Mouse (Mus musculus): ENCODE data around the gene Dnajb5. TPM values are rescaled to one million over a fixed set of nuclear protein-coding genes. Genes with fewer than 3 reads are reported as not detected.

Gene Dnajb5
- 3.6 and 4.7 TPM in 2 replicates for total RNA-seq (2023)

GRCm38 (mm10) chr4:42949676-42950051 lies at the start of gene Dnajb5:
TSS of gene Dnajb5 (plus strand) at chr4:42949814.

GRCm38 (mm10) chr4:42916617-42917401 lies 32.8 kb upstream of the Dnajb5 start, which contains the start of gene Phf24:
TSS of gene Phf24 (plus strand) at chr4:42916660.

GRCm38 (mm10) chr4:42969304-42969703 lies 19.7 kb downstream of the Dnajb5 start, which contains the start of gene 1700022I11Rik:
TSS of gene 1700022I11Rik (plus strand) at chr4:42969604.

GRCm38 (mm10) chr4:43000141-43000986 lies 50.8 kb downstream of the Dnajb5 start, which contains the start of gene Vcp:
TSS of gene Vcp (minus strand) at chr4:43000507.

Other genes with a start within 250 kb of the Dnajb5 start
- gene 4930578G10Rik, start 214.3 kb upstream of the Dnajb5 start, total RNA-seq (2023), result not detected in 2 replicates
- gene Ccl19, start 193.2 kb upstream of the Dnajb5 start, total RNA-seq (2023), result not detected in 2 replicates
- not detected in 2 replicates for gene Ccl21a, start 175.8 kb upstream of the Dnajb5 start, total RNA-seq (2023)
- gene Fam205a1, start 95.9 kb upstream of the Dnajb5 start, total RNA-seq (2023), result not detected in 2 replicates
- not detected in 2 replicates for gene Gm12394, start 93.0 kb upstream of the Dnajb5 start, total RNA-seq (2023)
- not detected in 2 replicates for gene Fam205c, start 75.6 kb upstream of the Dnajb5 start, total RNA-seq (2023)
- 0.54 TPM in 1 of 2 replicates, not detected in the other for gene Phf24, start 33.2 kb upstream of the Dnajb5 start, total RNA-seq (2023)
- gene 1700022I11Rik, start 19.8 kb downstream of the Dnajb5 start, total RNA-seq (2023), result not detected in 2 replicates
- 93.8 and 117 TPM in 2 replicates for gene Vcp, start 50.7 kb downstream of the Dnajb5 start, total RNA-seq (2023)
- gene Fancg, start 60.7 kb downstream of the Dnajb5 start, total RNA-seq (2023), result 19.9 and 25.0 TPM in 2 replicates
- gene Pigo, start 76.0 kb downstream of the Dnajb5 start, total RNA-seq (2023), result 9.8 and 24.3 TPM in 2 replicates
- gene Stoml2, start 81.9 kb downstream of the Dnajb5 start, total RNA-seq (2023), result 37.9 and 43.3 TPM in 2 replicates
- 51.8 and 66.6 TPM in 2 replicates for gene Fam214b, start 96.4 kb downstream of the Dnajb5 start, total RNA-seq (2023)
- 0.06 and 0.48 TPM in 2 replicates for gene Unc13b, start 109.1 kb downstream of the Dnajb5 start, total RNA-seq (2023)